Mouse (Mus musculus) midbrain, embryonic 16.5 days (tissue): Measurements from ENCODE around the gene Hoxd3. TPM values are rescaled to one million over a fixed set of nuclear protein-coding genes. Genes with fewer than 3 reads are reported as not detected.

Experiments
- ATAC-seq: fragments of 200-750 bp; cut with Nextera tagmentation; 2 replicates; pipeline ENCODE4 v1.8.0; 2017; ENCODE audit warnings: moderate TSS enrichment
- H3K27ac ChIP-seq: fragments of 300-500 bp; sonication (generic); 2 replicates; pipeline ENCODE4 v1.5.1; 2014; ENCODE audit warnings: mild to moderate bottlenecking, low read length, mixed read lengths
- H3K27me3 ChIP-seq: fragments of 300-500 bp; sonication (generic); 2 replicates; pipeline ENCODE4 v1.6.1; 2014; ENCODE audit warnings: low read depth, low read length, mixed read lengths; ENCODE audit not compliant: control insufficient read depth, insufficient read depth
- H3K36me3 ChIP-seq: fragments of 300-500 bp; sonication (generic); 2 replicates; pipeline ENCODE4 v1.6.1; 2014; ENCODE audit warnings: mild to moderate bottlenecking, low read length, moderate library complexity, mixed read lengths; ENCODE audit not compliant: control insufficient read depth, insufficient read depth
- H3K4me1 ChIP-seq: fragments of 300-500 bp; sonication (generic); 2 replicates; pipeline ENCODE4 v1.6.1; 2014; ENCODE audit warnings: mild to moderate bottlenecking, low read length, mixed read lengths; ENCODE audit not compliant: control insufficient read depth, insufficient read depth
- H3K4me2 ChIP-seq: fragments of 300-500 bp; sonication (generic); 2 replicates; pipeline ENCODE4 v1.6.1; 2014; ENCODE audit warnings: mild to moderate bottlenecking, low read length, mixed read lengths
- H3K4me3 ChIP-seq: fragments of 300-500 bp; sonication (generic); 2 replicates; pipeline ENCODE4 v1.5.1; 2014; ENCODE audit warnings: low read depth, mild to moderate bottlenecking, low read length, moderate library complexity, mixed read lengths
- H3K9ac ChIP-seq: fragments of 300-500 bp; sonication (generic); 2 replicates; pipeline ENCODE4 v1.6.1; 2014; ENCODE audit warnings: low read depth, low read length, mixed read lengths
- H3K9me3 ChIP-seq: fragments of 300-500 bp; sonication (generic); replicated peaks from 2 replicates; pipeline ENCODE4 v1.6.1; 2014; ENCODE audit warnings: mild to moderate bottlenecking, low read length, mixed read lengths; ENCODE audit not compliant: control insufficient read depth, poor library complexity, severe bottlenecking
- WGBS: fragments of 180-500 bp; shearing (Covaris S2); extraction: QIAGEN DNeasy Blood & Tissue Kit; methylation state at CpG from one replicate; pipeline ENCODE4 v1.1.7; 2014; 5-methylcytosine and 5-hydroxymethylcytosine counted together
- polyA plus RNA-seq: library from polyadenylated mRNA; unstranded; fragments of >200 nt; fragmentation: Nextera tagmentation; extraction: Ambion mirVana; gene quantifications from 2 replicates; pipeline ENCODE4 v1.2.1, GENCODE M21; 2015

The Hoxd3 gene
- polyA plus RNA-seq, 1 experiment from 2014 or later, result not detected

- Histone ChIP-seq H3K9ac (no peak overlapping the region), H3K9me3 (no peaks in the 10 kb centered on the region), H3K36me3 (no peaks in the 10 kb centered on the region), H3K27ac (no peak overlapping the region), H3K4me3 (no peak overlapping the region), H3K4me1 (peaks cover 5% of the 10 kb centered on the region; the same call in 1 of the 2 replicates), H3K4me2 (no peak overlapping the region), H3K27me3 (peaks cover 81% of the 10 kb centered on the region)
- ATAC-seq, result no peak
- WGBS, result 2% methylated on average over 6 of the region's 6 CpGs
Observed at GRCm38 (mm10) chr2:74745540-74746297, 34.0 kb downstream of the Hoxd3 start.

DNA sequence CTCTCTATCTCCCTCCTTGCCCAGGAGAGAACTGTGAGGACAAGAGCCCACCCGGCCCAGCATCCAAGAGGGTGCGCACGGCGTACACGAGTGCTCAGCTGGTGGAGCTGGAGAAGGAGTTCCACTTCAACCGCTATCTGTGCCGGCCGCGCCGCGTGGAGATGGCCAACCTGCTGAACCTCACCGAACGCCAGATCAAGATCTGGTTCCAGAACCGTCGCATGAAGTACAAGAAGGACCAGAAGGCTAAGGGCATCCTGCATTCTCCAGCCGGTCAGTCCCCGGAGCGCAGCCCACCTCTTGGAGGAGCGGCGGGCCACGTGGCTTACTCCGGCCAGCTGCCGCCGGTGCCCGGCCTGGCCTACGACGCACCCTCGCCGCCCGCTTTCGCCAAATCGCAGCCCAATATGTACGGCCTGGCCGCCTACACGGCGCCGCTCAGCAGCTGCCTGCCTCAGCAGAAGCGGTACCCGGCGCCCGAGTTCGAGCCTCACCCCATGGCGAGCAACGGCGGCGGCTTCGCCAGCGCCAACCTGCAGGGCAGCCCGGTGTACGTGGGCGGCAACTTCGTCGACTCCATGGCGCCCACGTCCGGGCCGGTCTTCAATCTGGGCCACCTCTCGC, 34.7 kb downstream of the Hoxd3 start:
- no peaks in the 10 kb centered on the region for H3K9me3 ChIP-seq
- no peaks in the 10 kb centered on the region for H3K36me3 ChIP-seq
- no peak overlapping the region for H3K9ac ChIP-seq
- WGBS, result under 1% methylated on average over 53 of the region's 58 CpGs
- peaks cover 83% of the 10 kb centered on the region for H3K27me3 ChIP-seq
- no peak overlapping the region for H3K4me2 ChIP-seq
- peaks cover 5% of the 10 kb centered on the region; the same call in 1 of the 2 replicates for H3K4me1 ChIP-seq
- no peak for ATAC-seq
- no peak overlapping the region for H3K27ac ChIP-seq
- no peak overlapping the region for H3K4me3 ChIP-seq

- under 1% methylated on average over 24 of the region's 24 CpGs for whole genome bisulfite sequencing
- H3K4me2 ChIP-seq, result no peak overlapping the region
- H3K4me3 ChIP-seq, result no peak overlapping the region
- no peak for ATAC-seq
- H3K9me3 ChIP-seq, result no peaks in the 10 kb centered on the region
- H3K9ac ChIP-seq, result no peak overlapping the region
- H3K4me1 ChIP-seq, result peaks cover 5% of the 10 kb centered on the region; the same call in 1 of the 2 replicates
- peaks cover 83% of the 10 kb centered on the region for H3K27me3 ChIP-seq
- H3K27ac ChIP-seq, result no peak overlapping the region
- no peaks in the 10 kb centered on the region for H3K36me3 ChIP-seq
Observed at GRCm38 (mm10) chr2:74747006-74747405, 35.3 kb downstream of the Hoxd3 start.

GRCm38 (mm10) chr2:74747661-74748141, 36.0 kb downstream of the Hoxd3 start:
- no peak overlapping the region for H3K4me3 ChIP-seq
- no peaks in the 10 kb centered on the region for H3K36me3 ChIP-seq
- no peak overlapping the region for H3K4me2 ChIP-seq
- peaks cover 81% of the 10 kb centered on the region for H3K27me3 ChIP-seq
- no peak overlapping the region for H3K9ac ChIP-seq
- H3K27ac ChIP-seq, result no peak overlapping the region
- peaks cover 5% of the 10 kb centered on the region; the same call in 1 of the 2 replicates for H3K4me1 ChIP-seq
- 2% methylated on average over 11 of the region's 11 CpGs for WGBS
- H3K9me3 ChIP-seq, result no peaks in the 10 kb centered on the region
- no peak for ATAC-seq

DNA sequence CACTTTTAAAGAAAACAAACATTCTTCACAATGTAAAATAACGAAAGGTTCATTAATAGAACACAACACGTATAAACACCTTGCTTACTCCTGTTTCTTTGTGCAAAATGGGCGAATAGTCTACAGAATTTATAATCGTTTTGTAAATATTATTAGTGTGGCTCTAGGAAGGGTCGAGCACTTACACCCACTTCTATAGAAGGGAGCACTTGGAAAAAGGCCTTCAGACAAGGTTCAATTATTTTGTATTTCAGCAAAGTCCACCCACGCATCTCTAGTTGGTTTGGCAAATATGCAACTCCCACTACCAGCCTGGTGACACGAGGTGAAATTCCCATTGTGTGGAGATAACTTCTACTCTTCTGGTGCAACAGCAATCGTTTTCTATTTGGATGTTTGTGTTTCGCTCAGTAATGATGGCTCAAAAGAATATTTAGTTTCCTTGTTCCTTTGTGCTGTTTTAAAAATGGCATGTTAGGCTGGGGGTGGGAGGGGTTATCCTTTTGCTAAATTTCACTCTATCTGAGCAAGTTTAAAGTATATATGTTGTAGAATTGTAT, 36.8 kb downstream of the Hoxd3 start:
- no peak overlapping the region for H3K4me3 ChIP-seq
- no peak overlapping the region for H3K27ac ChIP-seq
- H3K27me3 ChIP-seq, result peaks cover 76% of the 10 kb centered on the region
- no peaks in the 10 kb centered on the region for H3K36me3 ChIP-seq
- no peaks in the 10 kb centered on the region for H3K9me3 ChIP-seq
- ATAC-seq, result no peak
- no peak overlapping the region for H3K4me2 ChIP-seq
- WGBS, result 6% methylated on average over 9 of the region's 9 CpGs
- no peak overlapping the region for H3K9ac ChIP-seq
- peaks cover 8% of the 10 kb centered on the region; the same call in 1 of the 2 replicates for H3K4me1 ChIP-seq

DNA sequence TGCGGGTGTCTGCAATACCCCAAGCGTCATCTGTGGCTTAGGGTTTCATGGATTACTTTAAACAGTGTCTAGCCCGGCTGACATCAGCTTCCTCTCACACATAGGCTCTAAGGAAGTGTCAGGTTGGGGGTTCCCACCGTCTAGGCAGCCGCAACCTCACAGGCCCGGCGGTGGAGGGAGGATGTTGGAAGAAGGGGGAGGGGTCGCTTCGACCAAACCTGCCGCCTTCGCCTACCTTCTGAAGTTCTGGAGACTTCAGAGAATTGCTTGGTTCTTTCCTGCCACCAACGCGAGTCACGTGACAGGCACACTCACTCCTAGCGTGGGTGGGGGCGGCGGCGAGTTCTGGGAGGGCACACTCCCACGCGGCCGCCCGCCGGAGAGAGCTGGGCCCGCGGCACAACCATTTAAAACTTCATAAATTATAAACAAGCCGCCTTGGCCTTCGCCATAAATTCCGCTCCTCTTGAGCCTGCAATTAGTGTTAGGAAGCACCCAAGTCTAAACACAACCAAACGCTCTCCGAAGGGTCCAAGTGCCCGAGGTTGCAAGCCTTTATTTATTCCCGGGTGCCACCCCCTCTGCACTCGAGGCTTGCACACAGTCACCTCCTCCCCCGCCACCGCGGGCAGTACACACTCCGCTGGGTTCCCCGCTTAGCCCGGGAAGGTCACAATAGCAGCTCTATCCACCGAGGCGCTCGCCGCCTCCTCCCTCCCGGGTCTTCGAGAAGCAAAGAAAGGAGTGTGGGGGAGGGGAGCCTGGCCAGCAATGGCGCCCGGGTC, 37.8 kb downstream of the Hoxd3 start:
- Histone ChIP-seq H3K9me3 (no peaks in the 10 kb centered on the region), H3K4me2 (peak overlapping the region; percentile 20), H3K9ac (no peak overlapping the region), H3K36me3 (no peaks in the 10 kb centered on the region), H3K27ac (no peak overlapping the region), H3K4me1 (peaks cover 8% of the 10 kb centered on the region; the same call in 1 of the 2 replicates), H3K4me3 (no peak overlapping the region), H3K27me3 (peaks cover 76% of the 10 kb centered on the region)
- under 1% methylated on average over 46 of the region's 47 CpGs for WGBS
- ATAC-seq, result no peak; the same call in 1 of the 2 replicates

- no peak overlapping the region for H3K9ac ChIP-seq
- whole genome bisulfite sequencing, result 19% methylated on average over 5 of the region's 5 CpGs
- peaks cover 8% of the 10 kb centered on the region; the same call in 1 of the 2 replicates for H3K4me1 ChIP-seq
- H3K4me2 ChIP-seq, result no peak overlapping the region
- H3K4me3 ChIP-seq, result no peak overlapping the region
- H3K9me3 ChIP-seq, result no peaks in the 10 kb centered on the region
- H3K36me3 ChIP-seq, result no peaks in the 10 kb centered on the region
- H3K27ac ChIP-seq, result no peak overlapping the region
- H3K27me3 ChIP-seq, result peaks cover 74% of the 10 kb centered on the region
- no peak for ATAC-seq
Observed at GRCm38 (mm10) chr2:74750731-74751250, 39.1 kb downstream of the Hoxd3 start.

- no peak overlapping the region for H3K4me3 ChIP-seq
- no peak overlapping the region for H3K27ac ChIP-seq
- 69% methylated on average over 1 of the region's 1 CpGs for whole genome bisulfite sequencing
- H3K9me3 ChIP-seq, result 0 out of 2 replicates have a peak, but pooled peaks cover 3% of the 10 kb centered on the region
- H3K4me1 ChIP-seq, result peaks cover 8% of the 10 kb centered on the region; the same call in 1 of the 2 replicates
- no peak overlapping the region for H3K4me2 ChIP-seq
- H3K27me3 ChIP-seq, result peaks cover 74% of the 10 kb centered on the region
- ATAC-seq, result no peak
- no peaks in the 10 kb centered on the region for H3K36me3 ChIP-seq
- no peak overlapping the region for H3K9ac ChIP-seq
Observed at GRCm38 (mm10) chr2:74751861-74752260, 40.1 kb downstream of the Hoxd3 start.
